Mouse (Mus musculus): ENCODE measurements around the gene Impad1. TPM values are rescaled to one million over a fixed set of nuclear protein-coding genes. Genes with fewer than 3 reads are reported as not detected.

The Impad1 gene
- polyA plus RNA-seq, 1 experiment = 10.7 TPM

DNA sequence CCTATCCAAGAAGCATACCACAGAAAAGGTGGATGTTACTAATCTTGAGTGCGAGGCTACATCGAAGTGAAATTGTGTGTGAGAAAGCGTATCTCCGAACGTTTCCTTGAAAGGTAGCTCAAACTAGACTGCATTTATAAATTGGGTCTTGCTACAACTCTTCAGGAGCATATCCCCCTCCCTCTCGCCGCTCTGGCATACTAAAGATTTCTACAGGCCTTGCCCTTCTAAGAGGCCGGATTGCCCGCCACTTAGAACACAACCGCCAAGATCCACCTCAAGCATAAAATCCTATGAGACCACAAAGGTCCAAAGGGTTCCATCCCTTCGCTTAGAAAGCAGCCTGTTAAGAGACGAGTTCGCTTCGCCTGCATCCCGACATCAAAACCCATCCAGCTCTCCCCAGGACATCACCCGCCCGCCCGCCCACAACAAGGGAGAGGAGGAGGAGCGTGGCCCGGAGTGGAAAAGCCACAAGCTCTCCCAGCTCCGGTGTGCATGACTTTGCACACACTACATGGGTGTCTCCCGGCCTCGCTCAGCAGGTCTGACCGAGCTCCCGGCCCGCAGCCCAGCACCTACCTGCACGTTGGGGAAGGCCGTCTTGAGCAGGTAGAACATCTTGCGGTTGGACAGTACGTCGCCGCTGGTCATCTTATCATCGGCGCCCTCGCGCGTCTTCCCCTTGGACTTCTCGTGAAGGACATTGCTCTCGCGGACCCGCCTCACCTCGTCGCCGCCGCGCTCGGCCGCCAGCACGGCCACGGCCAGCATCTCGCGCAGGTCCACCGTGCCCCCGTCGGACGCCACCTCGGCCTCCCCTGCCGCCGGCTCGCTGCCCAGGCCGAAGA is 789 bp downstream of the Impad1 start:
- no peak for TF ChIP-seq CEBPB (IDR thresholded peaks at IDR 0.05; ENCODE audit: insufficient read depth, poor library complexity, severe bottlenecking)
- TF ChIP-seq POLR2AphosphoS2 (IDR thresholded peaks at IDR 0.05; ENCODE audit: insufficient read length, low read depth) = peak; percentile 44
- no peak for TF ChIP-seq TCF3 (IDR thresholded peaks at IDR 0.05; ENCODE audit: insufficient read length, low read depth)
- peak in 1 of 3 experiments; percentile 7 for TF ChIP-seq MYOG (IDR thresholded peaks at IDR 0.05; ENCODE audit: control insufficient read depth in 1 of 3, insufficient read depth in 1 of 3, insufficient read length in 2 of 3, low read depth in 2 of 3)
- no peak for TF ChIP-seq USF1 (IDR thresholded peaks at IDR 0.05; ENCODE audit: low read depth)
- TF ChIP-seq MYOD1 (IDR thresholded peaks at IDR 0.05; ENCODE audit: control insufficient read depth in 1 of 3, insufficient read length in 2 of 3, low read depth in 2 of 3) = peak in 1 of 3 experiments; percentile 2
- no peak for TF ChIP-seq MAX (IDR thresholded peaks at IDR 0.05; ENCODE audit: low read depth)
- TF ChIP-seq REST (IDR thresholded peaks at IDR 0.05; ENCODE audit: insufficient read depth, insufficient read length) = no peak
- no peak for TF ChIP-seq POLR2A (IDR thresholded peaks at IDR 0.05; ENCODE audit: insufficient read length, low read depth)
- TF ChIP-seq E2F4 (IDR thresholded peaks at IDR 0.05; ENCODE audit: insufficient read depth) = no peak
- H3K27me3 ChIP-seq (ENCODE audit: control insufficient read depth, insufficient read depth, insufficient read length) = no peaks in the 10 kb centered on the region
- peak overlapping the region; percentile 71 for H3ac ChIP-seq (ENCODE audit: control insufficient read depth, insufficient read length)
- peak overlapping the region; percentile 91 for H3K4me2 ChIP-seq (ENCODE audit: low read depth)
- peak overlapping the region; percentile 71 for H3K4me3 ChIP-seq
- peaks cover 5% of the 10 kb centered on the region for H3K36me3 ChIP-seq (ENCODE audit: control insufficient read depth, insufficient read depth)
- H3K79me2 ChIP-seq (ENCODE audit: control insufficient read depth, insufficient read depth) = peaks cover 54% of the 10 kb centered on the region

DNA sequence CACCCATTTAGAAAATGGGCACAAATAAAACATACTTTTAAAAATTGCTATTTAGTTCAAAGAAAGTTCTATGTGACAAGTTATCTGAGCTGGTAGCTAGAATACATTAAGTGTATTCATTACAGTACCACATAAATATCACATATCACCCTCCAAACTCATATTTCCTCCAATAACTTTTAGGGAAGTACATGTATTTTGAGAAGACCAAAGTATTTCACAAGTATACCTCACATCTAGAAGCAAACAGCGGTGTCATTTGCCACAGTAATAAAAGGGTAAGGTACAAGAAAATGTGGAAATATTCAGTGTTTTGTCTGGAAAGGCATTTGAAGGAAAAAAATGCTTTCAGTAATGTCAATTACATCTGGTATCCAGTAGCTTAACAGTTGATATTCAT is 2.0 kb downstream of the Impad1 start:
- Histone ChIP-seq H3K4me2 (ENCODE audit: low read depth) (peak overlapping the region; percentile 91), H3ac (ENCODE audit: control insufficient read depth, insufficient read length) (no peak overlapping the region), H3K4me3 (peak overlapping the region; percentile 71), H3K36me3 (ENCODE audit: control insufficient read depth, insufficient read depth) (peaks cover 6% of the 10 kb centered on the region), H3K27me3 (ENCODE audit: control insufficient read depth, insufficient read depth, insufficient read length) (no peaks in the 10 kb centered on the region), H3K79me2 (ENCODE audit: control insufficient read depth, insufficient read depth) (peaks cover 64% of the 10 kb centered on the region)
- TF ChIP-seq SRF (IDR thresholded peaks at IDR 0.05; ENCODE audit: control insufficient read depth, insufficient read length, low read depth) (no peak), MYOD1 (IDR thresholded peaks at IDR 0.05; ENCODE audit: control insufficient read depth in 1 of 3, insufficient read length in 2 of 3, low read depth in 2 of 3) (no peak), TCF3 (IDR thresholded peaks at IDR 0.05; ENCODE audit: insufficient read length, low read depth) (no peak), POLR2A (IDR thresholded peaks at IDR 0.05; ENCODE audit: insufficient read length, low read depth) (no peak), E2F4 (IDR thresholded peaks at IDR 0.05; ENCODE audit: insufficient read depth) (no peak), CEBPB (IDR thresholded peaks at IDR 0.05; ENCODE audit: insufficient read depth, poor library complexity, severe bottlenecking) (no peak), REST (IDR thresholded peaks at IDR 0.05; ENCODE audit: insufficient read depth, insufficient read length) (no peak), MYOG (IDR thresholded peaks at IDR 0.05; ENCODE audit: control insufficient read depth in 1 of 3, insufficient read depth in 1 of 3, insufficient read length in 2 of 3, low read depth in 2 of 3) (no peak), USF1 (IDR thresholded peaks at IDR 0.05; ENCODE audit: low read depth) (no peak), MAX (IDR thresholded peaks at IDR 0.05; ENCODE audit: low read depth) (no peak)

DNA sequence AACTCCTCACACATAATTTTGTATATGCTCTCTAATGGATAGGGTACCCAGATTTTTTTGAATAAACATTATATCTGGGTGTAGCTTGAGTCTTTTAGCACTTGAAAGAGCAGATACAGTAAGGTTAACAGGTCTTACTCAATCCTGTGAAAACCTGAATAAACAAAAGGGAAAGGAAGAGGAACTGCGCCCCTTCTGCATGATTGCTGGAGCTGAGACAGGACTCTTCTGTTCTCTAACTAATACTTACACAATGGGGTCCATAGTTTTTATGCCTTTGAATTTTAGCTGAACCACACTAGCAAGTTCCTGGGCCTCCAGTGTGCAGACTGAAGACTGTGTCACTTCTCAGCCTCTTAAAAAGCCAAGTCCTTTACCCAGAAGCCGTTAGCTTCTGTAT is 8.0 kb downstream of the Impad1 start:
- H3K4me3 ChIP-seq = no peak overlapping the region
- H3K79me2 ChIP-seq (ENCODE audit: control insufficient read depth, insufficient read depth) = peaks cover 94% of the 10 kb centered on the region
- no peak overlapping the region for H3K4me2 ChIP-seq (ENCODE audit: low read depth)
- H3K27me3 ChIP-seq (ENCODE audit: control insufficient read depth, insufficient read depth, insufficient read length) = no peaks in the 10 kb centered on the region
- peaks cover 6% of the 10 kb centered on the region for H3K36me3 ChIP-seq (ENCODE audit: control insufficient read depth, insufficient read depth)
- no peak for TF ChIP-seq MAX (IDR thresholded peaks at IDR 0.05; ENCODE audit: low read depth)
- no peak for TF ChIP-seq REST (IDR thresholded peaks at IDR 0.05; ENCODE audit: insufficient read depth, insufficient read length)
- TF ChIP-seq MYOG (IDR thresholded peaks at IDR 0.05; ENCODE audit: control insufficient read depth in 1 of 3, insufficient read depth in 1 of 3, insufficient read length in 2 of 3, low read depth in 2 of 3) = no peak
- no peak for TF ChIP-seq TCF12 (IDR thresholded peaks at IDR 0.05; ENCODE audit: insufficient read depth, poor library complexity, severe bottlenecking)
- no peak for TF ChIP-seq TCF3 (IDR thresholded peaks at IDR 0.05; ENCODE audit: insufficient read length, low read depth)
- no peak for TF ChIP-seq CEBPB (IDR thresholded peaks at IDR 0.05; ENCODE audit: insufficient read depth, poor library complexity, severe bottlenecking)
- no peak for TF ChIP-seq SRF (IDR thresholded peaks at IDR 0.05; ENCODE audit: control insufficient read depth, insufficient read length, low read depth)
- no peak for TF ChIP-seq MYOD1 (IDR thresholded peaks at IDR 0.05; ENCODE audit: control insufficient read depth in 1 of 3, insufficient read length in 2 of 3, low read depth in 2 of 3)
- no peak for TF ChIP-seq POLR2AphosphoS2 (IDR thresholded peaks at IDR 0.05; ENCODE audit: insufficient read length, low read depth)
- no peak for TF ChIP-seq E2F4 (IDR thresholded peaks at IDR 0.05; ENCODE audit: insufficient read depth)
- TF ChIP-seq USF1 (IDR thresholded peaks at IDR 0.05; ENCODE audit: low read depth) = no peak
- no peak for TF ChIP-seq POLR2A (IDR thresholded peaks at IDR 0.05; ENCODE audit: insufficient read length, low read depth)
- no peak overlapping the region for H3ac ChIP-seq (ENCODE audit: control insufficient read depth, insufficient read length)

DNA sequence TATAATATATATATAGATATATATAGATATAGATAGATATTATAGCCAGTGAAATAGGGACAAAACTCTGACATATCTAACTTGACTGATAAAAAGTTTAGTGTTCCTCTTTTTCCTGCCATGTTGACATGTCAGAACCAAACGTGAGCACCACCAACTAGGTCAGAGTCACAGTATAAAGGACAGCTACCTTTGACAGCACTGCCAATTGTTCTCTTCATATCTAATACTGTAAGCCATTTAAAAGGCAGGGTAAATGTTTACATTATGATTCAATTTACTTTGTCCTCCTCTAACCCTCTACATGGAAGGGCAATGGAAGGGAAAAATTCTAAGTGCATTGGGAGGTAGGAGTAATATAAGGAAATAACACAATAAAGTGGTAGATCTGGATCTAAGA is 8.8 kb downstream of the Impad1 start:
- no peak for TF ChIP-seq SRF (IDR thresholded peaks at IDR 0.05; ENCODE audit: control insufficient read depth, insufficient read length, low read depth)
- no peak for TF ChIP-seq MYOD1 (IDR thresholded peaks at IDR 0.05; ENCODE audit: control insufficient read depth in 1 of 3, insufficient read length in 2 of 3, low read depth in 2 of 3)
- no peak for TF ChIP-seq MYOG (IDR thresholded peaks at IDR 0.05; ENCODE audit: control insufficient read depth in 1 of 3, insufficient read depth in 1 of 3, insufficient read length in 2 of 3, low read depth in 2 of 3)
- no peak for TF ChIP-seq CEBPB (IDR thresholded peaks at IDR 0.05; ENCODE audit: insufficient read depth, poor library complexity, severe bottlenecking)
- no peak for TF ChIP-seq POLR2AphosphoS2 (IDR thresholded peaks at IDR 0.05; ENCODE audit: insufficient read length, low read depth)
- no peak for TF ChIP-seq E2F4 (IDR thresholded peaks at IDR 0.05; ENCODE audit: insufficient read depth)
- no peak for TF ChIP-seq REST (IDR thresholded peaks at IDR 0.05; ENCODE audit: insufficient read depth, insufficient read length)
- TF ChIP-seq TCF12 (IDR thresholded peaks at IDR 0.05; ENCODE audit: insufficient read depth, poor library complexity, severe bottlenecking) = no peak
- TF ChIP-seq POLR2A (IDR thresholded peaks at IDR 0.05; ENCODE audit: insufficient read length, low read depth) = no peak
- TF ChIP-seq MAX (IDR thresholded peaks at IDR 0.05; ENCODE audit: low read depth) = no peak
- TF ChIP-seq USF1 (IDR thresholded peaks at IDR 0.05; ENCODE audit: low read depth) = no peak
- H3K36me3 ChIP-seq (ENCODE audit: control insufficient read depth, insufficient read depth) = peaks cover 3% of the 10 kb centered on the region
- no peak overlapping the region for H3K4me3 ChIP-seq
- H3ac ChIP-seq (ENCODE audit: control insufficient read depth, insufficient read length) = no peak overlapping the region
- H3K27me3 ChIP-seq (ENCODE audit: control insufficient read depth, insufficient read depth, insufficient read length) = no peaks in the 10 kb centered on the region
- H3K4me2 ChIP-seq (ENCODE audit: low read depth) = no peak overlapping the region
- H3K79me2 ChIP-seq (ENCODE audit: control insufficient read depth, insufficient read depth) = peaks cover 94% of the 10 kb centered on the region

Data from myocyte (in vitro differentiated cells).